Mouse (Mus musculus) embryo, embryonic 10.5 days (tissue): ENCODE measurements around the gene Wdr74.
"Not testable (repeated sequence)": the region's sequence is repeated elsewhere in the genome, so short reads cannot be mapped to it uniquely, and the experiment has no call there.

Experiments used
- DNase-seq: peaks from one replicate; pipeline ENCODE4 v3.0.0-alpha.2; 2015; ENCODE audit warnings: low spot score

The Wdr74 gene

DNA sequence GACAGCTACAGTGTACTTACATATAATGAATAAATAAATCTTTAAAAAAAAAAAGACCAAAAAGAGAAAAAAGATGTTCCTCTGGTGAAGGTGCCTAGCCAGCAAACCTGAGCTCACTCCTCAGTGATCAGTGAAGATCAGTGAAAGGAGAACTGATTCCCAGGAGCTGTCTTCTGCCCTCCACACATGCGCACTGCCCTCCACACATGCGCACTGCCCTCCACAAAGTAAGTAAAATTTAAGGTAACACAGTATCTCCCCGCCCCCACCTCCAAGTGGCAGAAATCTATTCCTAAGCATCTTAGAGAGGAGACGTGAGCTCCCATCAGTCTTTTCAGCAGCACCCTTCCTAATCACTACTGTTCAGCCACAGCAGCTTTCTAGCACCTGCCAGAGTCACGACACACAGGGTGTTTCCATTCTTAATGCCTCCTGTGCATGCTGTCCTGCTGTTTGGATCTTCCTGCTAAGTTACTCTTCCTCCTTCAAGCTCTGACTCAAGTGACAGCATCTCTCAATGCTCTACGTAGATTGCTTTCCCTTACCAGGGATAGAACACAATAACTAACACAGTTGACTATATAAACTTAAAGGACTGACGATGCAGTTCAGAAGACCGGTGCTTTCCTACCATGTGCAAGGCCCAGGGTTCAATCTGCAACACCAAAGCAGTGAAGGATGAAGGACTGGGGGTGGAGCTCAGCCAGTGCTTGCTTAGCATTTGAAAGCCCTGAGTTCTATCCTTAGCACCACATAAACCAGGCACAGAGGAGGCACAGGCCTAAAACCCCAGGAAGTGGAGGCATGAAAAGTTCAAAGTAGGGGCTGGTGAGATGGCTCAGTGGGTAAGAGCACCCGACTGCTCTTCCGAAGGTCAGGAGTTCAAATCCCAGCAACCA lies 19.5 kb upstream of the Wdr74 start:
- no peak for DNase-seq

DNA sequence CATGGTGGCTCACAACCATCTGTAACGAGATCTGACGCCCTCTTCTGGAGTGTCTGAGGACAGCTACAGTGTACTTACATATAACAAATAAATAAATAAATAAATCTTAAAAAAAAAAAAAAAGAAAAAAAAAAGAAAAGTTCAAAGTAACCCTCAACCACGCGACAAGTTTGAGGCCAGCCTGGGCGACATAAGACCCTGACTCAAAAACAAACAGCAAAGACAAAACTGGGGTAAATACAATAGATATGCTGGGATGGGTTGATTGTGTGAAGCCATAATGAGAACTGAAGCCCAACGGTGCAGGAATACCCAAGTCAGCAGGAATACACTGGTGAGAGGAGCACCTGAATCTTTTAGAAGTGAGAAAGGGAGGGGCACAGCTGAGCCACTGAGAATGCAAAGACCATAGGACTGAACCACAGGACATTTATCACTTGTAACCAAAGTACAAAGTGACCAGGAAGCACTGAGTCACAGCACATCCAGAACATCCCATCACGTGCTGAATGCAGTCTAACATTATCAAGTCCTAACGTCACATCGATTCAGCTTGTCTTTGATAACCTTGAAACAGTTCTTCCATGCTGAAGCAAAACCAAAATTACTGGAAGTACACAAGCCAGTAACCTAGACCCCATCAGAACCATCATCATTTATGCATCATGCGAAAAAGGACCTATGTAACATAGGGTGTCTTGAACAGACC lies 18.7 kb upstream of the Wdr74 start:
- no peak for DNase-seq

DNA sequence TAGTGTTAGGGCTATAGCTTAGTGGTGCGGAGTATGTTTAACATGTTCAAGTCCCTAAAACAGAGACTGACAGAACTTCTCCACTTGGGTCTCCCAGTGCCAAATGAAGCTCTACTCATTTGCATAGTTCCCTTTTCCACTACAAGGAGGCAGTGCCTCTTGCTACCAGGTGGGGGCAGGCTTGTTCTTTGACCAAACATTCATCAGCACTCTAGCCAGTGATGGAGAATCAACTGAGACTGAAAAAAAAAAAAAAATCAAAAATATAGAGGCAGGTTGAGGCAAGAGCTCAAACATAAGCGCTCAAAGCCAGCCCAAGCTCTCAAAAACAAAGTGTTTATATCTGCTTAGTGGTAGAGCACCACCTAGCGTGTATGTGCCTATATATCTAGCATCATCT lies 17.3 kb upstream of the Wdr74 start:
- DNase-seq, result peak; percentile 82

DNA sequence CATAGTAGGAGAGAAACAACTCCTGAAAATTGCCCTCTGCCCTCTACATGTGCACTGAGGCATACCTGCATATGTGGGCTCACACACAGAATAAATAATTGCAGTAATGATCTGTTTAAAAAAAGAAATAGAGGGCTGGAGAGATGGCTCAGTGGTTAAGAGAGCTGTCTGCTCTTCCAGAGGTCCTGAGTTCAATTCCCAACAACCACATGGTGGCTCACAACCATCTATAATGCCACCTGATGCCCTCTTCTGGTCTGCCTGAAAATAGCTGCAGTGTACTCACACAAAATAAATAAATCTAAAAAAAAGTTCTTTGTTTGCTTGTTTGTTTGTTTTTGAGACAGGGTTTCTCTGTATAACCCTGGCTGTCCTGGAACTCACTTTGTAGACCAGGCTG lies 16.6 kb upstream of the Wdr74 start:
- DNase-seq, result not testable (repeated sequence)

DNA sequence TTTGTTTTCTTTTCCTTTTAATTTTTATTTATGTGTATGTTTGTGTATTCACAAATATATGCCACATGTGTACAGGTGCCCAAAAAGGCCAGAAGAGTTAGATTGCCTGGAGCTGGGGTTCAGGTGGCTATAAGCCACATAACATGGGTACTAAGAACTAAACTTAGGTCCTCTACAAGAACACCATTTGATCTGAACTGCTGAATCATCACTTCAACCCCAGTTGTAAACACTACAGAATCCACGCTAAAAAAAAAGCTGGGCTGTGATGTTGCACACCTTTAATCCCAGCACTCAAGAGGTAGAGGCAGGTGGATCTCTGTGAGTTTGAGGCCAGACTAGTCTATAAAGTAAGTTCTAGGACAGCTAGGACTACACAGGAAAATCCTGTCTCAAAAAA lies 14.2 kb upstream of the Wdr74 start:
- no peak for DNase-seq

DNA sequence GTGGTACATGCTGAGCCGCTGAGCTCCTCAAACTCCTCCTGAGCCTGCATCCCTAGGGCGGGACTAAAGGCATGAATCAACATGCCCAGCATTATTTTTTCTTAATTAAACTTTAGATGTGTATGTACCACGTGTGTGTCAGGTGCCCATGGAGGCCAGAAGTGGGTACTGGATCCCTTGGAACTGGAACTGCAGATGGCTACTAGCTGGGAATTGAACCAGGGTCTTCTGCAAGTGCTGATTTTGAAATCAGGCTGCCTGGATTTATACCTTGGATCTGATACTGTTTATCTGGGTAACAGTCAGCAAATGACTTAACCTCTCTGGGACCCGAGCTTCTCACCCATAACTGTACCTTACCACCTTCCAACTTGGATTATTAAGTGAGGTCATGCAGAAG lies 13.6 kb upstream of the Wdr74 start:
- no peak for DNase-seq

DNA sequence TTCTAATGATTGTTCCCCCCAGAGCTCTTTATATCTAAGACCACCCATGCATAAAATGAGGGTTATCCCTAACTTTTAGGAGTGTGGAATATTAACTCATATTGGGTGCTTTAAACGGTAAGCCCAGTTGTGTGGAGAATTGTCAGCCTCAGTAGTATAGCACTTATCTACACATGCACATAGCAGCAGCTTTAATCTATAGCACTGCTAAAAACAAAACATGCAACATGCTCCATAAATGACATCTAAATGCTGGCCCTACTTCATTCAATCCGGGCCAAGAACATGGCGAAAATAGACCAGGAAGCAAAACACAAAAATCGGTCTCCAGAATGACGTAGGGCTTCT lies 13.1 kb upstream of the Wdr74 start:
- no peak for DNase-seq

DNA sequence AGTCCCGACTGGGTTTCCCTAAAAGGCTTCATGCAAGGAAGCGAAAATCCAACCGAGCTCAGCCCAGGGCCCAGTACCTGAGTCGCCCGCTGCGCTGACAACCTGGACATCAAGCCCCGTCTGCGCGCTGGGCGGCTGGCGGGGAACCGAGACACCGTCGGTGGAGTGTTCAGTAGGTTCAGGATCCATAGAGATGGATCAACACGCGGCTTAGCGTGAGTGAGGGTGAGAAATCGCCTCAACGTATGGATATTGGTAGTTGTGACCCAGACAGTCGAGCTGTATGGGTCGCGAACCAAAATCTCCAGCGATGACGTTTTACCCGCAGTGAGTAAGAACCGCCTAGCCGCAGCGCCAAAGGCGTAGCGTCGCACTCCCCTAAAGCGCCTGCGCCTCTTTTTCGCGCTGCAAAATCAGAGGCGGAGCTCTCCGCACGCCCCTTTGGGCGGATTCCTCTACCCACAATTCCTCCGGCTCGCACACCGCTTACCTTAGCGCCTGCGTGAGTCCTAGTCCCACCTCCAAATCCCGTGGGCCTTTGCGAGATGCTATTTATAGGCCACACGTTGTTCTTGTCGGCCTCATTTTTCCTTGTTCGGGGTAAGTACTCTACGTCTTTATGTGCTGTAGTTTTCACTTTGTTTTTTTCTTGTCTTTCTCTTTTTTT lies 12.6 kb upstream of the Wdr74 start, which contains the start of gene Slc3a2:
TSS of gene Slc3a2 (minus strand) at position 463 of the 667 bp plus-strand sequence.
- peak; percentile 99 for DNase-seq

DNA sequence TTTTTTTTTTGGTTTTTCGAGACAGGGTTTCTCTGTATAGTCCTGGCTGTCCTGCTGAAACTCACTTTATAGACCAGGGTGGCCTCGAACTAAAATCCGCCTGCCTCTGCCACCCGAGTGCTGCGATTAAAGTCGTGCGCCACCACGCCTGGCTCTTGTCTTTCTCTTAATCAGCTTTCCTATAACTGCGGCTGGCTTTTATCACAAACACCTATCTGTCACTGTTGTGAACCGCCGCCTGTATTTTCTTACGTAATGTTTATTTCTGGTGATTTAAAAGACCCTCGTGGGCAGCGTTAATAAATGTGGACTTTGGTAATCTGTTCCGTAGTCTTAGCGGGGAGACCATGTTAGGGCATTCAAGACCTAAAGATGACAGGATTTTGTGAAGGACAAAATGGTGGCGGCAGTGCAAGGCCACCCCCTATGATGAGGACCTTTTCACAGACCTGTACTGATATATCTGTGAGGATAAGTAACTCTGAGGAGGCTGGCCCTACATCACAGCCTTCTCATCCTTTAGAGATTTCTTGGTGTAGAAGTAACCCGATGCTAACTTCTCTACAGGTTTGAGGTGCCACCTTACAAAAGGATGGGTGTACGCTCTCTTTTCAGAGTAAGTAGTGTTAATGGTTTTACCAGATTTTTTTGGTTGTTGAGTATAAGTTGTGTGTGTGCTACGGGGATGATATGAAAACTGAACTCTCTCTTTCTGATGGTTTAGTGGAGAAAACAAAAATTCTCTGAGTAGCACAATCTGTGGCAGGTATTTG lies 11.9 kb upstream of the Wdr74 start:
- peak; percentile 59 for DNase-seq

DNA sequence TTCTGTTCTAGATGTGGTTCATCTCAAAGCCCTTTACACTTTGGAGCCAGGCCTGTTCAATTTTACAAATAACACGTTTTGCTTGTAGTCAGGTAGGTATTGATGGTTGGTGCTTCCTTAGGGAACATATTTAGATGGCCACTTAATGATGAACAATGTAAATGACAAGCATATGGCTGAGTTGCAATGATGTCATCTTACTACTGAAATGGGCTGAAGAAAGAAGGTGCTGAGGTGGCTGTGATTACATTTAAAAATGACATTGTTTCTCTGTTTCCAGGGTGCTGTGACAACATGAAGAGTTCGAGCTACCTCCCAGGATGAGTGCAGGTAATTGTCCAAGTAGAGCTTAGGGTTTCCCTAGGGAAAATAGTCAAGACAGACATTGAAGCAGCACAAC lies 11.2 kb upstream of the Wdr74 start:
- peak; percentile 23 for DNase-seq

DNA sequence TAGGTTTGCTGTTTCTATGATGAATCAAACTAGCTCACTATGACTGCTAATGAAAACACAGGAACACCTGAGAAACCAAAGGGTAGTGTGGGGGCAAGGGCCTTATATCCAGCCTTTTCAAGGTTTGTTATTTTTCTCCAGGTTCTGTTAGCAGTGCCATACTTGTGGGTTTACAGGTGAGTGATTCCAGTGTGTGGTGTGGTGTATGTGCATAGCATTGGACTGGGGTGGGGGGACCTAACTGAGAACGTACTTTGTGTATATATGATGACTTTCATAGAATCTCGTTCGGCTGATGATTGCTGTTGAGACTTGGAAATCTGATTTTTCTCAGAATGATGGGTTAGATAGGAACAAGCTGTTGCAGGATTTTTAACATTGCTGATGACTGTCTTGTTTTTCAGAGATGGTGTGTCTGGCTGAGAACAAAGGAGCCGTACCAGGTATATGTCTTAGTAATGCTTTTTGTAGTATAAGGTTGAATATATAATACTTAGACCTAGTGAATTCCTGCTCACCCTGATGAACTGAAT lies 10.5 kb upstream of the Wdr74 start:
- DNase-seq, result no peak

DNA sequence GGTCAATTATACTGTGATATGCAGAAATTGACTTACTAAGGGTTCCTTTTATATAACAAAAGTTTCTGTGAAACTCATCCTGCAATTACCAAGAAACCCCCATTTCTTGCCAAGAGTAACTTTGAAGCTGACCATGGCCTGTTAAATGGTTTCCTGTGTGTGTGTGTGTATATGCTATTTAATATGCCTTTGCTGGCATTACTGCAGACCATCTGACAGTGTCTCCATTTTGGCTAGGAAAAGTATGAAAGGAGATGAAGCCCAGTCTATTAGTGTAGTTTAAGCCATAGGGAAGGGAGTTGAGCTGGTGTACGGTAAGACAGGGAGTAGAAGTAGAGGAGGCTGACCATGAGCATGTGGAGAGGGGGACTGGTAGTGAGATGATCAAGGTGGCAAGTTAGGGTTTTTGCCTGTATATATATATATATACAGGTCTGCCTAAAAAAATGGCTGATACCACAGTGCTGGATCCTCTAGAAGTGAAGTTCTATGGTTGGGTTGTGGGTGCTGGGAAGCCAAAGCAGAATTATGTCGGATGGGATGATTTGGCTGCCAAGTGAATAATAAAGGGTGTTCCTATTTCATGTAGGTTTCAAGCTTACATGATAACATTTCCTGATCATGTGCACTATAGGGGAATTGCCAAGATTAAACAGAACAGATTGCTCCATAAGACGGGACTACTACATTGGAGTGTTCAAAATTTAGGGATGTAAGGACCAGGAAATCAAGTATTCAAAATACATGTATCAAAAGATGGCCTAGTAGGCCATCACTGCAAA lies 8.8 kb upstream of the Wdr74 start:
- peak; percentile 32 for DNase-seq

DNA sequence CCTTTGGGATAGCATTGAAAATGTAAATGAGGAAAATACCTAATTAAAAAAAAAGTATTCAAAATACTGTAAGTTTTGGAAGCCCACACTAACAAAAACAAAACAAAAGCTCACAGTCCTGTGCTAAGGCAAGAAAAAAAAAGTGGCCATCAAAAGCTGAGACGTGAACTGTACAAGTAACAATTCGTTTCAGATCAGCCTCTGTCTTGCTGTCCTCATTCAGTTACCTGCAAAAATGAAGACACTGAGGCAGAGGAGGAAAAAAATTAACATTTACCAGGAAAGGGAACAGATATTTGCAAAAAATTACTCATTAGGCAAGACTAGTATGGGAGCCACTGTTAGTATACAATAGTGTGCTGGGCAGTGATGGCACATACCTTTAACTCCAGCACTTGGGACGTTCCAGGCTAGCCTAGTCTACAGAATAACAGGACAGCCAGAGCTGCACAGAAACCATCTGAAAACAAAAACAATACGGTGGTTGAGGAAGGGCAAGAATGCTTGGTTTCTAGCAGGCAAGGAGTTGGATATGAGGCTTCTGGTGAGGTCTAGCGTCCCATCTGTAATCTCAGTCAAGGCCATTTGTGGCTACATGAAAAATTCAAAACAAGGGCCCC lies 8.0 kb upstream of the Wdr74 start:
- peak; percentile 19 for DNase-seq

DNA sequence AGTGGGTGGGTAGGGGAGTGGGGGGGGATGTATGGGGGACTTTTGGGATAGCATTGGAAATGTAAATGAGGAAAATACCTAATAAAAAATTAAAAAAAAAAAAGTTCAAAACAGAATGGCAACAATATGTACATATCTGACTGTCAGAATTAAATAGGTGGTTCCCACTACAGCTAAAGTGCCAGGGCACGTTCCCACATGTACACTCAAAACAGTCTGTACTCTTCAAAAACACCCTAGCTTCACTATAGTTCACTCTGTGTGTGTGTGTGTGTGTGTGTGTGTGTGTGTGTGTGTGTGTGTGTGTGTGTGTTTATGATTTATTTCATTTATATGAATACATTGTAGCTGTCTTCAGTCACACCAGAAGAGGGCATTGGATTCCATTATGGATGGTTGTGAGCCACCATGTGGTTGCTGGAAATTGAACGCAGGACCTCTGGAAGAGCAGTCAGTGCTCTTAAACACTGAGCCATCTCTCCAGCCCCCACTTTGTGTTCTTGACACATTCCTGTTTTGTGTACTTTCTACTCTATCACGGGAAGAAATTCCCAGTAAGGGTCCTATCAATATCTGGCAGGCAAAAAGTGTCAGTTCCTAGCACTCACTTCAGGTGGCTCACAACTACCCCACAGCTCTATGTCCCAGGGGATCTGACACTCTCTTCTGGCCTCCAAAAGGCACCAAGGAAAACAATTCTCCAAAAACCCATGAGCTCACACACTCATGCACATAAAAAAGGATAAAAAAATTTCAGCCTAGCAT lies 7.1 kb upstream of the Wdr74 start:
- not testable (repeated sequence) for DNase-seq

DNA sequence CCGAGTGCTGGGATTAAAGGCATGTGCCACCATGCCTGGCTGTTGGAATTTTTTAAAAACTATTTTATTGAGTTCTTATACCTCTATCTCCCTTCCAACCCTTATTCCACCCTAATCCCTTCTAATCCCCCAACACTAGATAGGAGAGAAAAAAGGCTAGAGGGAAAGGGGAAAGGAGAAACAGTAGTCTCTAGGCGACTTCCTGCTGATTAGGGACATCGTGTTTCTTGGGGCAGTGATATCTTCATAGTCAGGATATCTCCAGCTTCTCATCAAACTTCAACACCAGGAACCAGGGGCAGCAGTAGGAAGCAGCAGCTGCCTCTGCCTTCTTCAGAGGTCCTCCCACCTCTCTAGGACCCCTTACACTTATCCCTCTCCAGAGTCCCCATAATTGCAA lies 1.3 kb upstream of the Wdr74 start:
- DNase-seq, result no peak

DNA sequence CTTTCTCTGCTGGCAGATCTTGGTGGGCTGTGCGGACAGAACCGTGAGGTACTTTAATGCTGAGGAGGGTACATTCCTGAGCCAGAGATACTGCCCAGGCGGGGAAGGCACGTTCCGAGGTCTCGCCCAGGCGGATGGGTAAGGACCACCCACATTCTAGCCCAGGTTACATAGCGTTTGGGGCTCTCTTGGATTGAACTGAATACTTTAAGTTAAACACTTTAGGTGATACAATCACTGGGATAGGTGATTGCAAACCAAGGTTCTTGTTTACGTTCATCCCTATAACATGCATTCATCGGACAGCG lies 487 bp downstream of the Wdr74 start:
- DNase-seq, result peak; percentile 46

DNA sequence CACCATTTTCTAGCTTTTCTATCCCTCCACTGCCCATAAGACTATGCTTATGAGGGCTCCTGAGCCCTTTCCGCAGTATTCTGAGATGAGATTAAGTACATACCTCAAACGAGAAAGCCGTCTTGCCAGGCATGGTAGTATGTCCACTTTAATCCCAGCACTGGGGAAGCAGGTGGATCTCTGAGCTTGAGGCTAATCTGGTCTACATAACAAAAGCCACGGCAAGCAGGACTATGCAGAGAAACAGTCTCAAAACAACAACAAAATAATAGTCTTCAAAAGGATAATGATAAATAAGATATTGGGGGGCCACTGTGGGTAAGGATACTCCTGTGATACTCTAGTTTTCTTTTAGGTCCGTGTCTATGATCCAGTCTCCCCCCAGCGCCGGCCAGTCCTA lies 3.3 kb downstream of the Wdr74 start:
- no peak for DNase-seq

DNA sequence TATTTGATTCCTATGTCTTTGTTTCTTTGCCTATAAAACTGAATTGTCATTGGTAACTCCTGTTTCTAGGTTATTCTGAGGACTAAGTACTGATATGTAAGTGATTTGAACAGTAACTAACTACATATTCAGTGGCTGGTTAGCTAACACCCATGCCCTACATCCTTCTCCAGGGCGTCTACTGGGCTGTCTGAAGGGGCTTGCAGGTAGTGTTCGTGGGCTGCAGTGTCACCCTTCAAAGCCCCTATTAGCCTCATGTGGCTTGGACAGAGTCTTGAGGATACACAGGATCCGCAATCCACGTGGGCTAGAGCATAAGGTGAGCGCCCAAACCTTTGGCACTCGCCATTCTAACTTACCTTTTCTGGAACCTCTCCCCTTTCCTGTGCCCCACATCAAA lies 4.0 kb downstream of the Wdr74 start:
- no peak for DNase-seq

DNA sequence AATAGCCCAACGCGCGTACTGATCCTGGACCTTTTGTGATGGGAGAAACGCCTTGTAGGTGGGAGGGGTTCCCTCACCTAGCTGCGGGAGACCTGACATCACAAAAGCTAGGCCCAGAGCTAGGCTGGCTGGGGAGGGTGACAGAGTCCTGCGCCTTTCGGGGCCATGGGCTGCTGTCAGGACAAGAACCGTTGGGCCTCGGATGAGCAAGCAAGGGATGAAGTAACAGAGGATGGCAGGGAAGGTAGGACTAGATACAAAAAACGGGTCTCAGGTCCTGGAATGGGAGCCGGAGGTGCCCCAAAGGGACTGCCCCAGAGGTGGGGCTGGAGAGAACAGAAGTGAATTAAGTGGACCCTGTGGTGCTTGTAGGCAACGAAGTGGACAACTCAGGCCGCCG lies 5.0 kb downstream of the Wdr74 start, which contains the start of gene 1700092M07Rik:
TSS of gene 1700092M07Rik (plus strand) at position 116 of the 400 bp plus-strand sequence.
- DNase-seq, result no peak
